Mouse (Mus musculus) embryo, embryonic 10.5 days (tissue): ENCODE measurements around the gene Samd5.

ENCODE experiments used
- DNase-seq: peaks from one replicate; pipeline ENCODE4 v3.0.0-alpha.2; 2015; ENCODE audit warnings: low spot score

The Samd5 gene

DNA sequence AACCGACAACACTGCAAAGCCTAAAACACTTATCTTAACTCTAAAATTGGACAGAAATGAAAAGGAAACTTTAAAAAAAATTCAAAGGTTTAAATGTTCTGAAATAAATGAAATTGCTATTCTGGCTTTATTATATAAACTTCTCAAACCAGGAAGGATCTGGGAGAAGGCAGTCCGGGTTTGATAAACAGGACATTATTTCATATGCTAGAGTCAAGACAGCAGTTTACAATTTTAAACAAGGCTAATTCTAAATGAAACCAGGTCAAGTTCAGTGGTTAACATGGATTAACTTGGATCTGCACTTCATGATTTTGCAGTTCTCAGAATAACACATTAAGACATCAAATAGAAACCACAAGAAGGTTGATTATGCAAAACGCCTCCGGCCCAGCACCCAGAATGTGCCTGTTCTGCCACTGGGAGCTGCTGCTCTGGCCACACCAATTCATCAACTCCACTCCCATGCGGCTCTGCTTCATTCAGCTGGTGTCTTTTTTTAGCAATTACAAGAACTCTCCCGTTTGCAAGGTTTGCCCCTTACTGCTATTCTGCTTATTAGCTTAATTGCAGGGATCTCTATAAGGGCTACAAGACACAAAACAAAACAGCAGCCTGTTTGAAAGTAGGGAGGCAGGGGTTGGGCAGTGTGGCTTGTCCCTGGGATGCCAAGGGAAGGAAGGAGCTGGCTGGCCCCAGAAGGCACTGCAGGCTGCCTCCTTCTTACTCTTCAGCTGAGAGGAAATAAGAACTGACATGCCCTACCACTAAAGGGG lies 24.8 kb downstream of the Samd5 start:
- DNase-seq, result no peak

DNA sequence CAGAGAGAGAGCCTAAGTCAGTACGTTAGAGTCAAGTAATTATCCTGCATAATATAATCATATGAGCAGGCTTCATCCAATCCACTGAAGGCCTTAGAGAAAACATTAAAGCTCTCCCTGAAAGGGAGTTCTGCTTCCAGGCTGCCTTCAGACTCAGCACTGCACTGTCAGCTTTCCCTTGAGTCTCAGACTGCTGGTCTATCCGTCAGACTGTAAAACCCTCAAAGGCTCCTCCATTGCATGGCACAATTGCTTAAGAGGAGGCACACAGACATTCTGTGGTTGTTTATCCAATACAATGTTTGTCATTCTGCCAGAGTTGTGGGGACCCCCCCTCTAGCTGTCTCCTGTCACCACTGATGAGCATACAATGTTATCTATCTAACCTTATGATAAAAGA lies 26.5 kb downstream of the Samd5 start:
- DNase-seq, result no peak

DNA sequence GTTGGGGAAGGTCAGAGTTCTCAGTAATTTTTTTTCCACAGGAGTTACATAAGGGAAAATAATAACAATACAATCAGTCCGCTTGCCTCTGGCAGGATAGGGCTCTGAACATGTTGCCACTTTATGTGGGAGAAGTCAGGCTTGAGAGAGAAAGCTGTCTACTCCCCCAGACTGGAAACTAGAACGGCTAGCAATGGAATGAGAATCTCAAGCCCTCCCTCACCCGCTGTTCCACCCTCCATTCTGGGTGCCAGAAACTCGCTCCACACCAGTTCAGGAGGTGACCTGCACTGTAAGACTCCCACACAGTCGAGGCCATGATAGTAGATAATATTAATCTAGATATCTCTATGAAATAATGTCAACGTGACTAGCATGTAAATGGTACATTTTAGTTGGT lies 27.3 kb downstream of the Samd5 start:
- DNase-seq, result no peak

DNA sequence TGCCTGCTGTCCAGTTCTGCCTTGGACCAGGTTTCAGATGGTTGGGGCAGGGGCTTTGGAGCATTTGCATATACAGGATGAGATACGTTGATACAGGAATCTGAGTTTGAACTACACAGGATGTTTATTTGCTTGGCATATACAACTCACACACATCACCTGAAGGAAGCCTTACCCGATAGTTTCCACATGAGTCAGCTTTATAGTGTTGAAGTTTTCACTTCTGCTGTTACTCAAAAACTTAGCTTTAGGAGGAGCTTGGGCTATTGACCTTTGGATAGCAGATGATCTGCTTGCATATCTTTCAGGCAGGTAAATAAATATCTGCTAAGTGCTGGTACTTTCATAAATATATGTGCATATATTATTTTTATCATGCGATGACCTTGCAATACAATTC lies 28.6 kb downstream of the Samd5 start:
- no peak for DNase-seq

DNA sequence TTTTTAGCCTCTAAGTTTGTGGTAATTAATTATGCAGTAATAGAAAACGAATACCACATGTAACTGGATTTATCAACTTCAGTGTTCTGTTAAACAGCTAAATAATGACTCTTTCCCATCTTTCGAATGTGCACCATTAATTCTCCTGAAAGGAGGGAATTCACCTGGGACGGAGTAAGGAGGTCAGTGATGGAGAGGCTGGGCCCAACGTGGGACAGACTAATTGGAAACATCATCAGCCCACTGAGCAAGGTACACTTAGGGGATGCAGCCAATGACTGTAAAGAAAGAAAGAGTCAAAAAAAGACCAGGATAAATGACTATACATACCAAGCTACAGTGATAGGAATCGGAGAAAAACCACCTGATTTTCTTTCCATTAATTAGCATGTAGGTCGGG lies 31.5 kb downstream of the Samd5 start:
- no peak for DNase-seq

DNA sequence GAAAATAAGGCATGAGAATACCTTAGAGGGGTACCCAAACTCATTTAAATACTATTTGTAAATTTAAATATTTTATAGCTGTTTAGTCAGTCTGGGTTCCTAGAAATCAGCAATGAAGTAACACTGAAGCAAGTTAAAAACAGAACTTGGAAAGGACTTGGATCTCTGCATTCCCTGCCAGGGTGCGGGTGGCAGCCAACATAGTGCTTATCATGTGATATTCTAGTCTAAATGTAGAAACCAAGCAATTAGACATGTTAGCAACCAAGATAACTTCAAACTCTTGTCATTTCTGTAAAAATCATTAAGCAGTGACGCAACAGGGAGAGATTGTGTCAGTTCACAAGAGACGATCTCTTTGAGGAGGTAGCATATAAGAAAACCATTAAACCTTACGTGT lies 32.9 kb downstream of the Samd5 start:
- DNase-seq, result no peak

DNA sequence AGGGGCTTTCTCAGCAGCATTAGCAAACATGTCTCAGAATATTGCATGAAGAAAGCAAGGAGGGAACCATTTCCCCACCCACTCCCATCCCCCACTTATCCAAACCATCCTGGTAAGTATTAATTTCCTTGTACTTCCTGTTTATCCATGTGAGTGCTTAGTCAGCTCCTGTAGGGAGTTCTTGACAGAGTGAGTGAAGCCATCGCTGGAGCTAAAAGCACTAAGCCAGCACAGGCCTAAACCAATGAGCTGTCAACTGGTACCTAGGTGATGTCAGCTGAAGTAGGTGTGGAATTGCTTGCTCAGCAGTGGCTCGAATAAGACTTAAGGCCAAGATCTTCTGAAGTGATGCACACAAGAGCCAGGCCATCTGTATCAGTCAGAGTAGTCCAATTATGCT lies 34.3 kb downstream of the Samd5 start:
- DNase-seq, result no peak

DNA sequence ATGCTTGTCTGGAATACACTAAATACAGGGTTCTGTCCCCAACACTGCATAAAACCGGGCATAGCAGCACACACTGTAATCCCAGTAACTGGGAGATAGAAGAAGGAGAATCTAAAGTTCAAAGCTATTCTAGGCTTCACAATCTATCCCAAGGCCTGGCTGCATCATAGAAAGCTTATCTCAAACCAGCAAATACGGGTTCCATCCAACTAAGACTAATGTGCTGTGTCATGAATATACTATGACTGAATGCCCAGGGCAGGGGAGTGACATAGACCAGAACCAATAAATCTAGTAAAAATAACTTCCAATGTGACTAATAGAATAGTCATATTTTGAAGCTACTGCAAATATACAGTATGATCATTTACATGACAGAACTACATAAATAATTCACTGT lies 35.0 kb downstream of the Samd5 start:
- DNase-seq, result no peak

DNA sequence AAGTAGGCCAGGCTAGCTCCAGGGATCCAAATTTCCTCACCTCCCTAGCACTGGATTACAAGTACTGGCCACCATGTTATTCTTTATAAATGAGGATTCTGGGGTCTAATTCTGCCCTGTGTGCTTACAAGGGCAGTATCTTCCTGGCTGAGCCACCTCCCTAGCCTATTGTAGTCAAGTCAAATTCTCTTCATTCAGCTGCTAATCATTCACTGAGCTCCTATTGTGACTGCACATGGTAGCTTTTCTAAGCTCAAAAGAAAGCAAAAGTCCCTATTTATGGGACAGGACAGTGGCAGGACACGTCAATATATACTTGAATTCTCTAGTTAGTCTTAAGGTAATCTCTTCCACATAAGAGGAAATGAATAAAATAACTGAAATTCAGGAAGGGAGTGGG lies 49.7 kb downstream of the Samd5 start:
- DNase-seq, result no peak

DNA sequence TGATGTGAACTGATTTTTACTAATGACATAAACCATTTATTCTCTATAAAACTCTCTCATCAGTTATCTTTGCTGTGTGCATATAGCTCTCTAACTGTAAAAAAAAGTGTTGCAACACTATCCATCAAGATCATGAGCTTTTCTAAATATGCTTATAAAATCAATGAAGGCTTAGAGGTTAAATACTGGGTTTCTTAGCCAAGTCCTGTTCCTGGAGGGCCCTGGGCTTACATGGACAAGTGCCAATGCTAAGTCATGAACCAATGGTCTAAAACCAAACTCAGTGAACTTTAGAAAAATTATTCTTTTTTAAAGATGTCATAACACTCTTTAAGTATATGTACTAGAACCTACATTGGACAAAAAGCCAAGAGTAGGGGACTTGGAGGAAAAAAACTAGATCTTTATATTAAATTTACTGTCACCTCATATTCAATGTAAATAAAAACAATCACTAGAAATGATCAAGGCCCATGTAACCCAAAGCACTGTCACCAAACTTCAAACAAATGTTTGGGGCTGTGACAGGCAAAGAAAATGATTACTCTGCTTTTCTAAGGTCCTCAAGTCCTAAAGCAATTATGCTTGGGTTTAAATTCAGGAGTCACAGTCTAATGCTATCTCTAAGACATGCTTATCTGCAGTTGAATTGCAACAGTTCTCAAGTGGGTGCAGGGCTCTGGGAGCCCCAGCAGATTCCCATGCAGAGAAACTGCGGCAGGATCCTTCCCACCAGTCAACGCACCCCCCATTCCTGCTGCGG lies 52.9 kb downstream of the Samd5 start:
- DNase-seq, result no peak

DNA sequence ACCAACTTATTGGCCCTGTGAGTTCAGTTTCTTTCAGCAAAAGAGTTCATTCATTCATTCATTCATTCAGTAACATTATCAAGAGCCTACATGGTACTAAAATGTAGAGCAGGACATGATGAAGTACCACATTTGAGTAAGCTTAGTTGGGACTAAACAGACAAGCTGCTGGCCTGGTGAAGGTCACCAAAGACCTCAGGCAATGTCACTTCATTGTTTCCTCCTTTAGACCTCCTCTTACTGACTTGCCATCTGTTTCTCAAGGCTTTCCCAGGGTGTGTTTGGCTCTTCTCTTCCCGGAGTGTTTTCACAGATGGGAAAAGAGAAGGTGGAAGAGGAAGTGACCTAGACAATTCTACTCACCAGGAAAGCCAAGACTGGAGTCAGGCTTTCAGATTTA lies 54.0 kb downstream of the Samd5 start:
- no peak for DNase-seq

DNA sequence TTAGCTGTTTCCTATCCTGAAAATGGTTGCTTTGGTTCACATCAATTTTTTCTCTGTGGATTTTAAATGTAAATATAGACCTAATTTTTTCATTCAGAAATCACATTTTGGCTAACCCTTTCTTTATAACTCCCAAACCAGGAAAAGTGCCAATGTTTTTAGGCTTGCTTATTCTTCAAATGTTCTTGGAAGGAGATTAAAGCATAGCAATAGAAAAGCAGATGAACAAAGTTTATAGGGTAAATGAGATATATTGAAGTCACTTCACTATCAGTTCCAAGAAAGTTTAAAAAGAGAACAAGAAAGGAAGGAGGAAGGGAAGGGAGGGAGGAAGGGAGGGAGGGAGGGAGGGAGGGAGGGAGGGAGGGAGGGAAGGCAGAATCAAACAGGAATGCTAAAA lies 60.0 kb downstream of the Samd5 start:
- no peak for DNase-seq

DNA sequence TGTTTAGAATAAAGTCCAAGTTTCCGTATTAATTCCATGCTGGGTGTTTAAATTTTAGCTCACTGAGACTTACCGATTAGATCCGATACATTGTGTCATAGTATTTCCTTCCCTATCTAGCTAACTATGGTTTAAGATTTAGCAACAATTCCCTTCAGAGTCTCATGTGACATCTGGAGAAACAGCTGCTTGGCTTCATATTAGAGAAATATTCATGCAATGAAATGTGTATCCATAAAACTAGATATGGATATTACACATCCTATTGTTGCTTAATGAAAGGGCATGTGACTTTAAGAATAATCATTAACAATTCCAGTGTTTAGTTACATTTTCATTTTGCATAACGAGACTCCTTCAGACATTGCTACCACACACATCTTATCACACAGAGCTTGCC lies 66.2 kb downstream of the Samd5 start:
- no peak for DNase-seq

DNA sequence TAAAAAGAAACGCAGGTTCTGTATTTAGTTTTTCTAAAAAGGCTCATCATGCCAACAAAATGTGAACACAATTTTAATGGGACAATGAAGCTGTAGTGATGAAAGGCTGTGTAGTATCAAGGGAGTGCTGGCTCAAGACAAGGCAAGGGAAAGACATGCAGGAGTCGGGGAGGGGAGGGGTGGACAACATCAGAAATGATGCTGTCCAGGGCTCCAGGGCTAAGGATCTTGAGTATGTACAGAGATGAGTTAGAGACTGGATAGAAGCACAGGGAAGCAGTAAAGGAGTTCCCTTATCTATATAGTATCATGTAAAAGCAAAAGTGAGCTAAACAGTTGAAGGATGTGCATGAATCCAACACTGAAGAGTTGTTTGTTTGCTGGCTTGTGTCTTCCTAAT lies 67.9 kb downstream of the Samd5 start:
- no peak for DNase-seq

DNA sequence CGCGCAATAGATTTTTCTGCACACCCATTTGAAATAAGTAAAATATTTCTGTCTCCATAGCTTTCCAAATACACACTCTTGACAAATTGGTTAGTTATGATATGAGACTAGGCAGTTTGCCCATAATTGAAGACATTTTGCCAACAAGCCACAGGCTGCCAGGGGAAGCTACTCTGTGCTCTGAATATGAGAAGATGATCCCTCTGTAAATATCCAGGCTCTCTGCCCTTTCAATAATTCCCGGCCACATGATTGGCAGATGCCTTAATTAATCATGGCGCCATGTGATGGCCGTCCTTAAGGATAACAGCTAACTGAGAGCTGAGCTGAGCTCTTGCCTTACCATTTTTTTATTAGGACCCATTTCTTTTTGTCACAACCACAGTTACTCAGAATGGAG lies 69.4 kb downstream of the Samd5 start:
- no peak for DNase-seq

DNA sequence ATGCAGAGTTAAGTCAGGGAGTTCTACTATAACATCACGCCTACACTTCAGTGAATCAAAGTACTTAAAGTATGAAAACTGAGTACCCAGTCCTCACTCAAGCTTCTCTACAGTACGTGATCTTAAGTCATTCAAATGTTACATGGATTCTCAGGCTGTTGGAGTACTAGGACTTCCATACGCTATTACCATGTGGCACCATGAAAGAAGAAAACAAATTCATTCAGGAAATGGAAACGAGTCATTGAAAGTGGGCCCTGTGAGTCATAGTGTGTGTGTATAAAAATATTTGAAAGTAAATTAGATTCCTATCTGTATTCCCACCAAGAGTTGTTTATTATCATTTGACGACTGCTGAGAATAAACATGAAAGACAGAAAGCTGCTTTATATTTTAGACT lies 71.7 kb downstream of the Samd5 start:
- no peak for DNase-seq

DNA sequence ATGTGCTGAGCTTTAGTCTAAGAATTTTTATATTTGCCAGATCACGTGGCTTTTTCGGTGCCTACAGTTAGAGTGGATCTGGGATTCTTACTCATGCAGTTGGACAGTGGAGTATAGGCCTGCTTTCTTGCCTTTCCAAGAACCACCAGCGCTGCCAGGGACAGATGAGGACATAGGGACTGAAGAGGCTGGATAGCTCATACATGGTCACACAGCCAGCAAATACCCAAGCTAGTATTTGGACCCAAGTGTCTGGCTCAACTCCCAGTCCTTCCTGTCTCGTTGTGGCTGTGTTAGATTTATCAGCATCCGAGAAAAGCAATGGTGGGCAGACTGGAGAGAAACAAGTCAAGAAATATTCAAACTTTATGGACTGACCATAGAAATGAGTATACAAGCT lies 72.2 kb downstream of the Samd5 start:
- DNase-seq, result no peak

DNA sequence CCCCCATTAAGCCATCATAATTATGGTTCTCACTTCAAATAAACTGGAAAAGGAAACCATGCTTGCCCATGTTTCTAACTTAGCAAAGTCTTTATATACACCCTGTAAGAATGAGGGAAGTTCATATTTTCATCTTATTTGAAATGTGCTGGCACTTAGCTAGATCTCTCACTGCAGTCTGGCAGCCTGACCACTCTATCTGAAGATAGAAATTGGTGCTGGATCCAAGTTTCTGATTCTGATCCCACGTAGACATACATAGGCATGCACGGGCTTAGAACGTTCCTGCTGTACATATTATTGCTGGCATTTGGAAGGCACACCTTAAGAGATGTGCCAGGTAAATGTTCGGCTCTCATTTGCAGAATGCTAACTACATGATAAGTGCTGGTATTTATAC lies 72.6 kb downstream of the Samd5 start:
- DNase-seq, result no peak

DNA sequence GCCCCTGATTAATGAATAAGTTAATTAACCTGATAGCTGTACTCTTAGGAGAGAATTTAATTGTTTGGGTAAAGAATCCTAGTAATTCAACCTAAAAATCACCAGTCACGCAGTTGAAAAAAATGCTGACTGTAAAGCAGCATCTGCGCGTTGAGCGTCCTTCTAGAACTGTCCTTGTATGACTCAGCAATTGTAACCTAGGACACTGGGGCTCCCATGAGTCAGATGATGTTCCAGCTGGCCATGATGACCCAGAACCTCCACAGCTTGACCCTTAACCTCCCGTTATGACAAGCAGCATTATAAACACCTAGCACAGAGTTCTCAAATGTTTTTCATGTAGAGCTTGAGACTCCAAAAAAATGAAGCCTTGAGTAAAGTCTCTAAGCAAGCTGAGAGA lies 78.8 kb downstream of the Samd5 start:
- no peak for DNase-seq

DNA sequence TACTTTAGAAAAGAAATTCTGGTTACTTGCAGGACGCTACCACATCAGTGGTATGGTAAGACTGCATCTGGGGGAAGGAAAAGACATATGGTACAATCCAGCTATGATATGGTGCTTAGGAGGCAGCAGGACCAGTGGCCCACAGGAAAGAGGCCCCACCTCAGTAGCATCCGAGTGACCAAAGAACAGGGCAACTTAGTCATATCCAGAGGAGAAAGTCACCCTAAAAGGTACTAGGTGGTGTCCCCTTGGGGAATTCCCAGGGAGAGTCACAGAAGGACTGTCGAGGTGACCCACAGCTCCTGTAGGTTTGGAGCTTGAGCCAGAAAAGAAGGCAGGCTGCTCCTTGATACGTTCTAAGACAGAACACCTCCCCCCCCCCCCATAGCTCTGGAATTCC lies 80.3 kb downstream of the Samd5 start:
- DNase-seq, result no peak

DNA sequence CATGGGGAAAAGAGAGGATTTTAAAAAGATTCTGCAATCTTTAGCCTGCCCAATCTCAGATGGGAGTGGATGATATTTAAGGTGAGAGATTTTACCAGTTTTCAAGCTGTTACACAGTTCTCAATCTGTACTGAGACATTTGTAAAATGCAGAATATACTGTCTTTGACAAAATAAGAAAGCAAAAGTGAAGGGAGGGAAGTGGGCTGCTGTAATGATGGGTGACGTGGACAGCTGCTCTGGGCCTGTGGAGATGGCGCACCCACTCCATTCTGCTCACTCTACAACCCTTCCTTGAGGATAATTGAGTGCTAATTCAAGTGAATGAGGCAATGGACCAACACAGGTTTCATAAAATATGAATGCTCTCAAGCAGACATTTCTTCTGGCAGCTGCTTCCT lies 84.4 kb downstream of the Samd5 start:
- DNase-seq, result no peak

DNA sequence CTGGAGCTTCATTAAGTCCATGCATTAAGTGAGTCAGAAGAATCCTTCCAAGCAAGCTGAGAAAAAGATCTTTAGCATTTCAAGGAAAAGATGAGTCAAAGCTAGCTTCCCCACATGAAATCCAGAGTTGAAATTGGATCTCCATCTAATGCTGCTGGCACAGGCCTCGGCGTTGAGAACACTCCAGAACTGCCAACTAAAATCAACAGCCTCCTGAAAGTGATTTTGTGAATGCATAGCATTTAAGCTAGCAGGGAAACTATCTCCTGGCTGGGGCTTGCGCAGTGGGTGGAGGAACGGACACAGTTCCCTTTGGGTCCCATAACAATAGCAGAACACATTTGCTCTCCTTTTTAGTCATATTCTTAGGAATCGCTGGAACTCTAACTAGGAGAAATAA lies 88.7 kb downstream of the Samd5 start:
- DNase-seq, result no peak

DNA sequence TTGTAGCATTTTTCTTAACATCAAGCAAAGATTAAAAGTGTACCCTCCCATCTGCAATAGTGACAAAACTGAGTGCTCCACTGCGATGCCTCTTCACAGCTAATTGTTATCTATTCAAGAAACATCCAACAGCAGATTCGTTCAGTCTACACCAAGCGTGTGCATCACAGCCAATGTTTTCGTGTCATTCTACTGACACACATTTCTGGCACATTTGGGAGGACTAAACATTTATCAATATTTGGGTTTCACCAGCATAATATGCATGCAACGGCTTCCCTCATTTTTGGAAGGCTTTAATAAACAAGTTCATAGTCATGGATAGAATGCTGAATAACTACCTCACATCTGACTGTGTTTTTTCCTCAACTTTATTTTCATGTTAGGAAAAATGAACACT lies 95.6 kb downstream of the Samd5 start:
- DNase-seq, result no peak

DNA sequence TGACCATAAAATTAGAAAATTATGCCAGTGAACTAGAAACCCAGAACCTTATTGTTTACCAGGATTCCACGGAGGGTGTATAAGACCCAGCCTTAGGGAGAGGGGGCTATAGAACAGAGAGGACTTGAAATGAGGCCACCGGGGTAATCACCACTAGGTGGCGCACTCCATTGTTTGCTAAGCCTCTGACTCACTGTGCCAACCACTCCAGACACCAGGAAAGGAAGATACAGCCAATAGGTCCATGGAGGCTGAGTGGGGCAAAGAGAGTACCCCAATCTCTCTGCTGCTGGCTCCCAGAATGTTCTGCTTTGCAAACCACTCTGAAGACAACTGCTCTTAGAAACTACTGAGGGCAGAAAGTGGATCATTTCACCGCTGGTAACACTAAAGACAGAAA lies 99.4 kb downstream of the Samd5 start:
- DNase-seq, result peak; percentile 71
